Mouse (Mus musculus) embryonic fibroblast, embryonic 13.5 days (primary cell): ENCODE results near the gene Elf2.

Experiments used
- CTCF ChIP-seq: IDR thresholded peaks from 2 replicates; pipeline ENCODE4 v1.5.1; 2011; ENCODE audit warnings: mild to moderate bottlenecking, control low read depth, low read length, moderate library complexity, borderline replicate concordance; ENCODE audit not compliant: insufficient read depth
- POLR2A ChIP-seq: IDR thresholded peaks from 2 replicates; pipeline ENCODE4 v1.6.1; 2011; ENCODE audit warnings: low read depth, mild to moderate bottlenecking, control low read depth, low read length, moderate library complexity

DNA sequence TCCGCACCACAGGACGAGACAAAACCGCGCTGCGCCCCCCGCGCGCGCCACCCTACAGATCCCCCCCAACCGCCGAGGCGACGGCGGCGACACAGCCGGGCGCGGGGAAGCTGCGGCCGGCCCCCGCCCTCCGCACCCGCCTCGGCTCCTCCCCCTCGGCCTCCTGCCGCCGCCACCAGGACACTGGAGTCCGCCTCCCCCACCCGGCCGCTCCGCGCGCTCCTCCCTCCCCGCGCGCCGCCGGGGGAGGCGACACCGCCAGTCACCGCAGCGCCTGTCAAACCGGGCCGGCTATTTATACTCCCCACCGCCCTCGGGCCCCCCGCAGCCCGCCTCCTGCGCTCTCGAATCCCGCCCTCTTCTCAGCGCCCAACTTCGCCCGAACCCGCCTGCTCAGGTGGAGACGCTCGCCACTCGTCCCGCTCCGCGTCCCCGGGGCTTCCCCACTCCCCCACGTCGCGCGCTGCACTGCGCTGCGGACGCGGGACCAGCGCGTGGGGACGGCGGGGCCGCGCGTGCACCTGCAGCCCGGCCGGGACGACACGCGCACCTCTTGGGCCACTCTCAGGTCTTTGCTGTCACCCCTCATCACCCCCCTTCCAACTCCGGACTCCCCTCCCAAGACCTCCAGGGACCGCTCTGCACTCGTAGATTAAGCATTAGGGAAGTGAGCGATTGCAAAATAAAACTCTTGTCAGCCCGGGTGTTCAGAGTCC lies at the start of gene Elf2:
- TF ChIP-seq POLR2A (peak; percentile 56), CTCF (no peak)
